Comparison of ENCODE assay signal across 8 mouse cellular contexts in the genomic region with DNA sequence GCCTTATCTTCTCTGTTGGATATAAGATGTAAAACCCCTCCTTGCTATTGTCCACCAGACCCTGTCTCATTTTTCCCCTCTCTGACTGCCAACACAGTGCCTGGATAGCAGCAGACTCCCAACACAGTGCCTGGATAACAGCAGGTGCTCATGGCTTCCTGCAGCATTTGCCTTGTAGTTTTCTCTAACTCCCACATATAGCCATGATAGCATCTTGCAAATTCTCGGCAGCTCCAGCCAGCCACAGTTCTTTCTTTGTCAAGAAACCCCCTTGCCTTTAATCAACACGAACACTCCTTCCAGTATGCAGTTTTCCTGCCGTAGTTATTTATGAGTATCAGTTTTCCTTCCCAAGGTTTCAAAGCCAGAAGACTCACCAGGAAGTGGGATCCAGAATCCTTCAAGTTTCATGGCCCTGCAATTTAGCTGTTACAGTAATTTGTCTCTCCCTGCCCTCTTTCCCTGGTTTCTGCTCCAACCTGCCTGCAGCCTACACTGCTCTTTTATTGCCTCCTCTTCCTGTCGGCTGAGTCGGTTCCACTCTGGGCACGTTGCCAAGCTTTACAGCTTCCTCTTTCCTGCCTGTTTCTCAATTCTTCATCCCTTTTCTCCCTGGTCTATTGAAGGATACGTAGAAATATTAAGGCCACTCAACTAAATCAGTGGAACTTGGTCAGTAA.
A peak's percentile ranks its signal among the peaks of the same experiment; 100 is the strongest.
DNase-seq lines count a peak whose midpoint lies in the region; ATAC-seq lines count a peak whose summit lies in the region.

No protein-coding gene starts in this region.

- H3K4me1 ChIP-seq in kidney, embryonic 14.5 days (ENCODE audit: control insufficient read depth, insufficient read depth, low read length): peaks cover 14% of the 10 kb centered on the region; the same call in 1 of the 2 replicates
- H3K4me1 ChIP-seq in liver, embryonic 16.5 days (ENCODE audit: control insufficient read depth, low read depth, low read length): no peaks in the 10 kb centered on the region

- no peaks in the 10 kb centered on the region for H3K9me3 ChIP-seq in kidney, embryonic 14.5 days (ENCODE audit: control insufficient read depth, low read length)
- no peaks in the 10 kb centered on the region for H3K9me3 ChIP-seq in liver, embryonic 16.5 days (replicated peaks; ENCODE audit: control insufficient read depth, low read length)

- peak; percentile 59 for DNase-seq in right cerebral cortex, adult 18-20 months
- DNase-seq in right cerebral cortex, postnatal 36 days (ENCODE audit: low spot score in 2 of 2): no peak
- DNase-seq in cerebellum, adult 18-20 months: peak; percentile 30 to 38
- peak; percentile 69 to 70 for DNase-seq in heart, adult 18-20 months
- peak; percentile 72 for DNase-seq in right cerebral cortex, postnatal 14 days

- H3K27ac ChIP-seq in kidney, embryonic 14.5 days (ENCODE audit: low read depth, low read length): peak overlapping the region; percentile 67; the same call in 1 of the 2 replicates
- H3K27ac ChIP-seq in liver, embryonic 16.5 days (ENCODE audit: low read length): no peak overlapping the region

- H3K4me3 ChIP-seq in kidney, embryonic 14.5 days (ENCODE audit: low read length): no peak overlapping the region
- H3K4me3 ChIP-seq in liver, embryonic 16.5 days (ENCODE audit: low read depth, low read length): no peak overlapping the region

- H3K36me3 ChIP-seq in kidney, embryonic 14.5 days (ENCODE audit: control insufficient read depth, insufficient read depth, low read length): no peaks in the 10 kb centered on the region
- H3K36me3 ChIP-seq in liver, embryonic 16.5 days (ENCODE audit: control insufficient read depth, insufficient read depth): no peaks in the 10 kb centered on the region

- no peaks in the 10 kb centered on the region for H3K27me3 ChIP-seq in kidney, embryonic 14.5 days (ENCODE audit: control insufficient read depth, insufficient read depth, low read length)
- no peaks in the 10 kb centered on the region for H3K27me3 ChIP-seq in liver, embryonic 16.5 days (ENCODE audit: control insufficient read depth, insufficient read depth, low read depth, low read length)

- H3K4me2 ChIP-seq in kidney, embryonic 14.5 days (replicated peaks; ENCODE audit: low read depth, low read length): peak overlapping the region; percentile 13; the same call in 1 of the 2 replicates
- no peak overlapping the region for H3K4me2 ChIP-seq in liver, embryonic 16.5 days (ENCODE audit: low read depth, low read length)

- no peak overlapping the region for H3K9ac ChIP-seq in kidney, embryonic 14.5 days (ENCODE audit: low read depth, low read length)
- H3K9ac ChIP-seq in liver, embryonic 16.5 days (ENCODE audit: low read depth, low read length): no peak overlapping the region

- 1% methylated on average over 7 of the region's 7 CpGs for WGBS in kidney, embryonic 14.5 days
- WGBS in liver, embryonic 16.5 days (ENCODE audit: insufficient replicate concordance): 11% methylated on average over 7 of the region's 7 CpGs

- ATAC-seq in kidney, embryonic 14.5 days (ENCODE audit: low FRiP score, low TSS enrichment): peak; percentile 81; the same call in 1 of the 2 replicates
- ATAC-seq in liver, embryonic 16.5 days (ENCODE audit: low read depth): peak; percentile 50
- ATAC-seq in megakaryocyte-erythroid progenitor cell, adult 5-6 weeks (replicated peaks; ENCODE audit: low FRiP score, low TSS enrichment, poor library complexity, severe bottlenecking): no peak

Comparison
In these comparisons a context has a peak if more than half of its experiments do, and no peak if none do; other contexts are left out.
1. DNase-seq: peak in right cerebral cortex, adult 18-20 months (single experiment), cerebellum, adult 18-20 months (2 of 2), heart, adult 18-20 months (2 of 2) and right cerebral cortex, postnatal 14 days (single experiment); none in right cerebral cortex, postnatal 36 days (0 of 2).